Mouse (Mus musculus) myocyte (in vitro differentiated cells): ENCODE measurements around the gene Trib3. TPM values are rescaled to one million over a fixed set of nuclear protein-coding genes. Genes with fewer than 3 reads are reported as not detected.

Experiments used
- H3K27me3 ChIP-seq: one replicate; pipeline ENCODE4 v1.6.1; 2011; ENCODE audit not compliant: control insufficient read depth, insufficient read depth, insufficient read length
- H3K36me3 ChIP-seq: one replicate; pipeline ENCODE4 v1.6.1; 2011; ENCODE audit not compliant: control insufficient read depth, insufficient read depth
- H3K4me2 ChIP-seq: one replicate; pipeline ENCODE4 v1.6.1; 2011; ENCODE audit warnings: low read depth, control low read depth
- H3K4me3 ChIP-seq: one replicate; pipeline ENCODE4 v1.5.1; 2011; ENCODE audit warnings: mild to moderate bottlenecking, control low read depth, moderate library complexity
- H3K79me2 ChIP-seq: one replicate; pipeline ENCODE4 v1.6.1; 2011; ENCODE audit not compliant: control insufficient read depth, insufficient read depth
- H3ac ChIP-seq: one replicate; pipeline ENCODE4 v1.6.1; 2011; ENCODE audit not compliant: control insufficient read depth, insufficient read length
- CEBPB ChIP-seq: IDR thresholded peaks from 2 replicates; pipeline ENCODE4 v1.6.1; 2011; ENCODE audit warnings: mild to moderate bottlenecking, moderate library complexity; ENCODE audit not compliant: poor library complexity, insufficient read depth, severe bottlenecking
- E2F4 ChIP-seq: IDR thresholded peaks from one replicate; pipeline ENCODE4 v1.6.1; 2011; ENCODE audit warnings: mild to moderate bottlenecking, control low read depth, moderate library complexity; ENCODE audit not compliant: insufficient read depth
- MAX ChIP-seq: IDR thresholded peaks from one replicate; pipeline ENCODE4 v1.6.1; 2011; ENCODE audit warnings: low read depth, mild to moderate bottlenecking, control low read depth
- MYOD1 ChIP-seq, 3 experiments: IDR thresholded peaks; one replicate each; pipeline ENCODE4 v1.6.1; 2011; ENCODE audit warnings: control low read depth in 2 of 3, low read depth in 2 of 3, mild to moderate bottlenecking in 2 of 3, moderate library complexity in 1 of 3; ENCODE audit not compliant: insufficient read length in 2 of 3, control insufficient read depth in 1 of 3
- MYOG ChIP-seq, 3 experiments: IDR thresholded peaks; one replicate each; pipeline ENCODE4 v1.6.1; 2011; ENCODE audit warnings: control low read depth in 2 of 3, low read depth in 2 of 3, mild to moderate bottlenecking in 2 of 3; ENCODE audit not compliant: insufficient read length in 2 of 3, control insufficient read depth in 1 of 3, insufficient read depth in 1 of 3
- POLR2A ChIP-seq: IDR thresholded peaks from one replicate; pipeline ENCODE4 v1.6.1; 2011; ENCODE audit warnings: low read depth, mild to moderate bottlenecking, control low read depth, moderate library complexity; ENCODE audit not compliant: insufficient read length
- POLR2AphosphoS2 ChIP-seq: IDR thresholded peaks from one replicate; pipeline ENCODE4 v1.6.1; 2011; ENCODE audit warnings: low read depth, control low read depth; ENCODE audit not compliant: insufficient read length
- REST ChIP-seq: IDR thresholded peaks from one replicate; pipeline ENCODE4 v1.6.1; 2011; ENCODE audit warnings: mild to moderate bottlenecking, control low read depth, moderate library complexity; ENCODE audit not compliant: insufficient read depth, insufficient read length
- SRF ChIP-seq: IDR thresholded peaks from one replicate; pipeline ENCODE4 v1.6.1; 2011; ENCODE audit warnings: low read depth; ENCODE audit not compliant: control insufficient read depth, insufficient read length
- TCF12 ChIP-seq: IDR thresholded peaks from one replicate; pipeline ENCODE4 v1.6.1; 2011; ENCODE audit warnings: mild to moderate bottlenecking, control low read depth; ENCODE audit not compliant: poor library complexity, insufficient read depth, severe bottlenecking
- TCF3 ChIP-seq: IDR thresholded peaks from one replicate; pipeline ENCODE4 v1.6.1; 2011; ENCODE audit warnings: low read depth, control low read depth; ENCODE audit not compliant: insufficient read length
- USF1 ChIP-seq: IDR thresholded peaks from one replicate; pipeline ENCODE4 v1.6.1; 2011; ENCODE audit warnings: low read depth, mild to moderate bottlenecking, control low read depth, moderate library complexity
- polyA plus RNA-seq: library from polyadenylated mRNA; unstranded; fragments of >200 nt; fragmentation: generic; extraction: Trizol; gene quantifications from one replicate; pipeline ENCODE4 v1.2.1, GENCODE M21; 2012; ENCODE audit warnings: missing spikeins

The Trib3 gene
- polyA plus RNA-seq, 1 experiment, result 410 TPM

DNA sequence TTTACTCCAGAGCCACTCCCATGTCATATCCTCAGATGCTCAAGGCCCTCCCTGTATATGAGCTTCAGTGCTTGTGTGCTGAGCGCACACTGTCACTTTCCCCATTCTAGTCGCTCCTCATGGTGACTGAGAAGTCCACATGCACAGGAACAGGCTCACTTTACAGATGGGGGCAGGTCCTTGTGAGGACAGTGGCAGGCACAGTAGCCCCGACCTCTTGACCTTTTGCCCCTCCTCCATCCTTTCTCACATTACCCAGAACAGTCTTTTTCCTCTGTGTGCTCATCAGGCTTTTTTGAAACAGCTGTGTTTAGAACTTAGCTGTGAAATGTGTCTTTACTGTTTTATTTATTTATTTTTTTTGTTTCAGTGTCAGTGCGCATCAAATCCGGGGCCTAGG, 40.1 kb downstream of the Trib3 start:
- H3K4me3 ChIP-seq, result no peak overlapping the region
- H3ac ChIP-seq, result no peak overlapping the region
- no peaks in the 10 kb centered on the region for H3K27me3 ChIP-seq
- no peak overlapping the region for H3K4me2 ChIP-seq
- peaks cover 25% of the 10 kb centered on the region for H3K36me3 ChIP-seq
- H3K79me2 ChIP-seq, result peaks cover 24% of the 10 kb centered on the region
- TF ChIP-seq MYOD1 (IDR thresholded peaks at IDR 0.05; ENCODE audit: control insufficient read depth in 1 of 3, insufficient read length in 2 of 3, low read depth in 2 of 3), result no peak
- TF ChIP-seq TCF12, result no peak
- no peak for TF ChIP-seq E2F4

- H3K27me3 ChIP-seq, result no peaks in the 10 kb centered on the region
- TF ChIP-seq MAX (no peak), MYOG (IDR thresholded peaks at IDR 0.05; ENCODE audit: control insufficient read depth in 1 of 3, insufficient read depth in 1 of 3, insufficient read length in 2 of 3, low read depth in 2 of 3) (no peak), TCF3 (no peak), E2F4 (no peak), USF1 (no peak), POLR2AphosphoS2 (no peak), REST (no peak), TCF12 (no peak), POLR2A (no peak), SRF (no peak), CEBPB (no peak), MYOD1 (IDR thresholded peaks at IDR 0.05; ENCODE audit: control insufficient read depth in 1 of 3, insufficient read length in 2 of 3, low read depth in 2 of 3) (no peak)
- H3ac ChIP-seq, result no peak overlapping the region
- no peak overlapping the region for H3K4me2 ChIP-seq
- H3K4me3 ChIP-seq, result no peak overlapping the region
- peaks cover 33% of the 10 kb centered on the region for H3K79me2 ChIP-seq
- peaks cover 16% of the 10 kb centered on the region for H3K36me3 ChIP-seq
Observed at GRCm38 (mm10) chr2:152302862-152303261, 41.0 kb downstream of the Trib3 start.

DNA sequence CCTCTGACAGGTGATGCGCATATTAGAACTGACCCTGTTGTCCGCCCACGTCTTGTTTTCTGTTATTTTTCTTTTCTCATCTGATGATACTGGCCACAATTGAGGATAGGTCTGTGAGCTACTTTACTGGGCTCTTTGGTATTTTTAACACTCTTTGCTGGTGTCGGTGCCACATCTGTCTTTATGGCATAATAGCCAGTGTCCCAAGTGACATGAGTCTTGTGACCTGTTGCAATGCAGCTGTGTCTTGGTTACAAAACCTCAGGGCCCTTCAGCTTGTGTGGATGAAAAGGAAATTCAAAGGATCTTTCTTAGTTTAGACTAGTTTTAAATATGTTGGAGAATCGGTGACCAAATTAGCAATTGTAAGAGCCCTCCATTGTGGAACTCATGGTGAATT, 49.3 kb downstream of the Trib3 start:
- H3K27me3 ChIP-seq, result no peaks in the 10 kb centered on the region
- H3K36me3 ChIP-seq, result no peaks in the 10 kb centered on the region
- H3ac ChIP-seq, result peak overlapping the region; percentile 94
- H3K79me2 ChIP-seq, result peaks cover 53% of the 10 kb centered on the region
- H3K4me3 ChIP-seq, result peak overlapping the region; percentile 57
- H3K4me2 ChIP-seq, result peak overlapping the region; percentile 88
- TF ChIP-seq REST, result no peak
- no peak for TF ChIP-seq SRF
- no peak for TF ChIP-seq CEBPB
- no peak for TF ChIP-seq POLR2AphosphoS2
- TF ChIP-seq MAX, result no peak
- TF ChIP-seq TCF3, result no peak
- TF ChIP-seq E2F4, result no peak
- no peak for TF ChIP-seq MYOD1 (IDR thresholded peaks at IDR 0.05; ENCODE audit: control insufficient read depth in 1 of 3, insufficient read length in 2 of 3, low read depth in 2 of 3)
- TF ChIP-seq TCF12, result no peak
- TF ChIP-seq USF1, result no peak
- TF ChIP-seq MYOG (IDR thresholded peaks at IDR 0.05; ENCODE audit: control insufficient read depth in 1 of 3, insufficient read depth in 1 of 3, insufficient read length in 2 of 3, low read depth in 2 of 3), result no peak
- no peak for TF ChIP-seq POLR2A

DNA sequence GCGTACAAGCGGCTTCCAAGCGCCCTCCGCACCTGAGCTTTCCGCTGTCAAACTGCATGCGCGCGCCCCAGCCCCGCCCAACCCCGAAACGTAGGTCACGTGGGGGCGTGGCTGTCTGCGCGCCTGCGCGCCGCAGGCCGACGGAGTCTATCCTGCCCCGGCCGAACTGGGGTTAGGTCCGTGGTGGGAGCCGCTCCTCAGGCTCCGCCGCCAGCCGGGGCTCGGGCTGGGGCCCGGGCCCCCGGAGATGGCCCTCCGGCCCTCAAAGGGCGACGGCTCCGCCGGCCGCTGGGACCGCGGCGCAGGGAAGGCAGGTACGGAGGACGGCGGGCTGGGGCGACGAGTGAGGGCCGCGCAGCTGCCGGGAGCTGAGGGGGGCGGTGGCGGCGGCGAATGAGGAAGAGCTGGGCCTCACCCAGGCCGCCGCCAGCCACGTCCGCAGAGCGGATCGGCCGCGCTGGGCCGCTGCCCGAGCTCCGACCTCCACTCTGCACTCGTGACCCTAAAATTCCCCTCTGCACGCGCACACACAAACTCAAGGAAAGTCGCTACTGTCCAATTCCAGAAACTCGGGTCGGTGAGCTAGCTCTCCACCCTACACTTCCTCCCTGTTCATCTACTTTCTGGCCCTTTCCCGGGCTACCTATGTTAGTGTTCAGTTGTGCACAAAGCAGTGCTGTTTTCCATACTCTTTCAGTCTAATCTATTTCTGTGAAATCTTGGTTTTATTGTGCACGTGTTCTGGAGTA, 49.9 kb downstream of the Trib3 start, which contains the start of gene Tbc1d20:
Gene Tbc1d20 (plus strand): TSS at position 102 of the 749 bp plus-strand sequence.
- TF ChIP-seq MAX (no peak), USF1 (peak; percentile 89), REST (no peak), POLR2A (peak; percentile 90), SRF (no peak), CEBPB (no peak), MYOD1 (IDR thresholded peaks at IDR 0.05; ENCODE audit: control insufficient read depth in 1 of 3, insufficient read length in 2 of 3, low read depth in 2 of 3) (peak in 2 of 3 experiments; percentile 49 to 78), E2F4 (no peak), POLR2AphosphoS2 (peak; percentile 93), MYOG (IDR thresholded peaks at IDR 0.05; ENCODE audit: control insufficient read depth in 1 of 3, insufficient read depth in 1 of 3, insufficient read length in 2 of 3, low read depth in 2 of 3) (peak in 2 of 3 experiments; percentile 41 to 57)
- H3K36me3 ChIP-seq, result no peaks in the 10 kb centered on the region
- peaks cover 49% of the 10 kb centered on the region for H3K79me2 ChIP-seq
- peak within 1 kb of the TSS; percentile 89 for H3K4me2 ChIP-seq
- peak within 1 kb of the TSS; percentile 94 for H3ac ChIP-seq
- H3K27me3 ChIP-seq, result no peaks in the 10 kb centered on the region
- H3K4me3 ChIP-seq, result peak within 1 kb of the TSS; percentile 57
